Mouse (Mus musculus) heart, embryonic 14.5 days (tissue): ENCODE measurements around the gene Ncaph2. TPM values are rescaled to one million over a fixed set of nuclear protein-coding genes. Genes with fewer than 3 reads are reported as not detected.

ENCODE experiments used
- ATAC-seq: fragments of 200-750 bp; cut with Nextera tagmentation; 2 replicates; pipeline ENCODE4 v1.8.0; 2017; ENCODE audit warnings: low read depth, moderate TSS enrichment; ENCODE audit not compliant: insufficient number of reproducible peaks, insufficient read depth, low FRiP score
- H3K27ac ChIP-seq, 2 experiments: fragments of 200-500 bp in 1 of 2; fragments of 300-500 bp in 1 of 2; sonication (generic) in 1 of 2; replicated peaks in 1 of 2; 2 replicates each; pipeline ENCODE4 v1.5.1; 2012 to 2014; ENCODE audit warnings: low read depth in 2 of 2, low read length in 2 of 2, control low read depth in 1 of 2, mild to moderate bottlenecking in 1 of 2, mixed read lengths in 1 of 2; ENCODE audit not compliant: control insufficient read depth in 1 of 2, insufficient read depth in 1 of 2
- H3K27me3 ChIP-seq: fragments of 300-500 bp; sonication (generic); 2 replicates; pipeline ENCODE4 v1.6.1; 2014; ENCODE audit warnings: mild to moderate bottlenecking, low read length, control low read depth; ENCODE audit not compliant: control insufficient read depth, insufficient read depth
- H3K36me3 ChIP-seq: fragments of 300-500 bp; sonication (generic); 2 replicates; pipeline ENCODE4 v1.6.1; 2014; ENCODE audit warnings: mild to moderate bottlenecking, control low read depth, low read length, mixed read lengths; ENCODE audit not compliant: control insufficient read depth, insufficient read depth
- H3K4me1 ChIP-seq, 2 experiments: fragments of 200-500 bp in 1 of 2; fragments of 300-500 bp in 1 of 2; sonication (generic) in 1 of 2; 2 replicates each; pipeline ENCODE4 v1.6.1; 2012 to 2014; ENCODE audit warnings: low read length in 2 of 2, control low read depth in 1 of 2, mixed read lengths in 1 of 2; ENCODE audit not compliant: control insufficient read depth in 2 of 2, insufficient read depth in 2 of 2
- H3K4me2 ChIP-seq: fragments of 300-500 bp; sonication (generic); 2 replicates; pipeline ENCODE4 v1.6.1; 2014; ENCODE audit warnings: mild to moderate bottlenecking, low read length
- H3K4me3 ChIP-seq, 2 experiments: fragments of 200-500 bp in 1 of 2; fragments of 300-500 bp in 1 of 2; sonication (generic) in 1 of 2; 2 replicates each; pipeline ENCODE4 v1.5.1; 2012 to 2014; ENCODE audit warnings: low read length in 2 of 2, mild to moderate bottlenecking in 2 of 2, control low read depth in 1 of 2, low read depth in 1 of 2, moderate library complexity in 1 of 2; ENCODE audit not compliant: control insufficient read depth in 1 of 2, insufficient read depth in 1 of 2
- H3K9ac ChIP-seq: fragments of 300-500 bp; sonication (generic); 2 replicates; pipeline ENCODE4 v1.6.1; 2014; ENCODE audit warnings: mild to moderate bottlenecking, low read length
- H3K9me3 ChIP-seq: fragments of 300-500 bp; sonication (generic); 2 replicates; pipeline ENCODE4 v1.6.1; 2016; ENCODE audit warnings: low read length, control low read depth; ENCODE audit not compliant: control insufficient read depth
- WGBS: fragments of 180-500 bp; shearing (Covaris S2); extraction: QIAGEN DNeasy Blood & Tissue Kit; methylation state at CpG from one replicate; pipeline ENCODE4 v1.1.7; 2014; 5-methylcytosine and 5-hydroxymethylcytosine counted together
- polyA plus RNA-seq: library from polyadenylated mRNA; unstranded; fragments of >200 nt; fragmentation: Nextera tagmentation; extraction: Ambion mirVana; gene quantifications from 2 replicates; pipeline ENCODE4 v1.2.1, GENCODE M21; 2014

Gene Ncaph2
- polyA plus RNA-seq, 1 experiment from 2014 or later: 97.6 TPM

DNA sequence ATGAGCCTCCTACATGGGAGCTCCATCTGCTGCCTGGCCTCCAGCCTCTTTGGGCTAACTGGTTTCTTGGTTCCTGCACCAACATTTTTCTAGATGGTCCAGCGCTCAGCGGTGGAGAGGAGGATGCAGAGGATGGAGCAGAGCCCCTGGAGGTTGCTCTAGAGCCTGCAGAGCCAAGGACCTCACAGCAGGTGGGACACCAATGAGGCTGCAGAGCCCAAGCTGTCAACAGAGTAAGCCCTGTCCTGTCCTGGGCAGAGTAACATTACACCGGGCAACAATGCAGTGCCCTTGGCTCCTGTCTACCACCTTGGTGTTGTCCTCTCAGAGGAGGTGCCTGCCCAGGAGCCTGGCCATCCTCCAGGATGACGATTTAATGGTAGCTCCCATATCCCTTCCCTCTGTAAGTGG is 9.6 kb downstream of the Ncaph2 start:
- Histone ChIP-seq H3K27ac (no peak overlapping the region), H3K36me3 (peaks cover 100% of the 10 kb centered on the region), H3K9ac (no peak overlapping the region), H3K4me2 (no peak overlapping the region), H3K4me3 (no peak overlapping the region), H3K4me1 (no peaks in the 10 kb centered on the region), H3K27me3 (no peaks in the 10 kb centered on the region), H3K9me3 (no peaks in the 10 kb centered on the region)
- 88% methylated on average over 4 of the region's 4 CpGs for WGBS
- ATAC-seq: no peak

DNA sequence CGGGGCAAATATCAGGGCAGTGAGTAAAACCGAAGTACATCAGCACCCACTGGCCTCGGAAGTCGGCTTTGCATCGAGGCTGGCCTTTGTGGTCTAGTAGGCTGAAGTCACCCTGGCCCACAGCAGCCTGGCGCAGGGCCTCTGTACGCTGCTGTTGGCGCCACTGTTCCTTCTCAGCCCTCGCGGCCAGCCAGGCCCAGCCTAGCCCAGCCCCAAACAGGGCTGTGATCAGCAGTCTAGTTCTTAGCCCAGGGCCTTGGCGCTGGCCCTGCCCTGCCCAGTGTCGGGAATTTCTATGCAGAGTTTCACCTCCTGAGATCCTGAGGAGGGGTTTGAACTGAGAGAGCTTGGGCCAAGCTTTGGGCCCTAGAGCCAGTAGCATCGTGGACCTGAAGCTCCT is 16.5 kb downstream of the Ncaph2 start:
- WGBS: 89% methylated on average over 13 of the region's 13 CpGs

GRCm38 (mm10) chr15:89372536-89372935 is 17.0 kb downstream of the Ncaph2 start:
- WGBS: 80% methylated on average over 7 of the region's 7 CpGs
- H3K27me3 ChIP-seq: peaks cover 17% of the 10 kb centered on the region
- no peak for ATAC-seq
- H3K4me1 ChIP-seq: peaks cover 9 to 14% of the 10 kb centered on the region in 2 experiments; a peak in 3 of 4 replicates
- peaks cover 53% of the 10 kb centered on the region for H3K36me3 ChIP-seq
- H3K4me2 ChIP-seq: peak overlapping the region; percentile 93
- peak overlapping the region in 1 of 2 experiments; percentile 77; a peak in 2 of 4 replicates for H3K4me3 ChIP-seq
- H3K27ac ChIP-seq: peak overlapping the region in 1 of 2 experiments; percentile 93; a peak in 1 of 4 replicates
- no peaks in the 10 kb centered on the region for H3K9me3 ChIP-seq
- H3K9ac ChIP-seq: peak overlapping the region; percentile 84; the same call in 1 of the 2 replicates

More for the DNA sequence above, 16.5 kb downstream of the Ncaph2 start:
- peaks cover 6 to 14% of the 10 kb centered on the region in 2 experiments; a peak in 3 of 4 replicates for H3K4me1 ChIP-seq
- no peak overlapping the region for H3K4me2 ChIP-seq
- H3K27ac ChIP-seq: no peak overlapping the region
- peaks cover 12% of the 10 kb centered on the region for H3K27me3 ChIP-seq
- no peaks in the 10 kb centered on the region for H3K9me3 ChIP-seq
- H3K4me3 ChIP-seq: no peak overlapping the region
- peaks cover 58% of the 10 kb centered on the region for H3K36me3 ChIP-seq
- no peak overlapping the region for H3K9ac ChIP-seq
- ATAC-seq: no peak

- 1% methylated on average over 35 of the region's 35 CpGs for WGBS
- H3K4me1 ChIP-seq: peaks cover 10 to 14% of the 10 kb centered on the region in 2 experiments; a peak in 3 of 4 replicates
- ATAC-seq: peak; percentile 77
- H3K4me3 ChIP-seq: peak overlapping the region; percentile 59 to 77
- peaks cover 24% of the 10 kb centered on the region for H3K27me3 ChIP-seq
- H3K9ac ChIP-seq: peak overlapping the region; percentile 84
- H3K36me3 ChIP-seq: peaks cover 47% of the 10 kb centered on the region
- peak overlapping the region; percentile 82 to 93 for H3K27ac ChIP-seq
- H3K4me2 ChIP-seq: peak overlapping the region; percentile 93
- no peaks in the 10 kb centered on the region for H3K9me3 ChIP-seq
Observed at GRCm38 (mm10) chr15:89373027-89373761, 17.7 kb downstream of the Ncaph2 start.

- peaks cover 30% of the 10 kb centered on the region for H3K27me3 ChIP-seq
- H3K4me3 ChIP-seq: peak within 1 kb of the TSS; percentile 59 to 77
- H3K4me2 ChIP-seq: peak within 1 kb of the TSS; percentile 93
- WGBS: 0% methylated on average over 39 of the region's 42 CpGs
- peaks cover 41% of the 10 kb centered on the region for H3K36me3 ChIP-seq
- peaks cover 16 to 20% of the 10 kb centered on the region in 2 experiments; a peak in 3 of 4 replicates for H3K4me1 ChIP-seq
- ATAC-seq: peak; percentile 71
- H3K9ac ChIP-seq: peak within 1 kb of the TSS; percentile 84
- H3K27ac ChIP-seq: peak within 1 kb of the TSS; percentile 82 to 93
- H3K9me3 ChIP-seq: no peaks in the 10 kb centered on the region
Observed at GRCm38 (mm10) chr15:89373762-89374248, 18.3 kb downstream of the Ncaph2 start, which contains the start of gene Sco2. TSS of gene Sco2 (minus strand) at chr15:89373846.

DNA sequence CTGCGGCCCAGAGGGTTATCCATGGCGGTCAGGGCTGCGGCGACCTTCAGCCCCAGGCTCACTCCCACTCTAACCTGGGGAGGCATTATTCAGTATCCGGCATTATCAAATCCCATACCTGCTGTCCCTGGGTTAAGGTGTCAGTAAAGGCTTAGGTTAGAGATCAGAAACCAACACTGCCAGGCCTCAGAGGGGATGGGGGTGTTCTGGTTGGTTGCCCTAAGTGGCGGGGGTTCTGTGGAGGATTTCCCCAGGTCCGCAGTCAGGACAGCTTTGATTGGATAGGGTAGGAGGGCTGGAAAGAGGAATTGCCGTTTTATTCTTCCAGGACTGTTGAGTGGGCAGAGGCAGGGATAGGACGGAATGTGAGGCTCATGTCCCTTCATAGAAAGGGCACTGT is 18.8 kb downstream of the Ncaph2 start:
- Histone ChIP-seq H3K27ac (peak overlapping the region; percentile 18 to 93; a peak in 3 of 4 replicates), H3K4me3 (peak overlapping the region; percentile 59 to 77), H3K36me3 (peaks cover 35% of the 10 kb centered on the region), H3K27me3 (peaks cover 35% of the 10 kb centered on the region), H3K4me2 (peak overlapping the region; percentile 93), H3K9ac (peak overlapping the region; percentile 84), H3K9me3 (no peaks in the 10 kb centered on the region), H3K4me1 (peaks cover 21 to 24% of the 10 kb centered on the region in 2 experiments)
- ATAC-seq: no peak
- 43% methylated on average over 9 of the region's 9 CpGs for WGBS

- Histone ChIP-seq H3K27ac (no peak overlapping the region), H3K9ac (no peak overlapping the region; the same call in 1 of the 2 replicates), H3K4me3 (no peak overlapping the region), H3K36me3 (peaks cover 29% of the 10 kb centered on the region), H3K27me3 (peaks cover 41% of the 10 kb centered on the region), H3K4me1 (peaks cover 25 to 27% of the 10 kb centered on the region in 2 experiments), H3K4me2 (no peak overlapping the region), H3K9me3 (no peaks in the 10 kb centered on the region)
- WGBS: 93% methylated on average over 17 of the region's 17 CpGs
- no peak for ATAC-seq
Observed at GRCm38 (mm10) chr15:89374801-89375534, 19.4 kb downstream of the Ncaph2 start.
